Mouse (Mus musculus) forebrain, embryonic 14.5 days (tissue): ENCODE data around the gene Sds. TPM values are rescaled to one million over a fixed set of nuclear protein-coding genes. Genes with fewer than 3 reads are reported as not detected.

ENCODE experiments used
- ATAC-seq: fragments of 200-750 bp; cut with Nextera tagmentation; 2 replicates; pipeline ENCODE4 v1.8.0; 2017; ENCODE audit warnings: mild to moderate bottlenecking, moderate library complexity
- DNase-seq: peaks from one replicate; pipeline ENCODE4 v3.0.0-alpha.2; 2015; ENCODE audit warnings: low spot score
- H3K27ac ChIP-seq: fragments of 300-500 bp; sonication (generic); 2 replicates; pipeline ENCODE4 v1.5.1; 2014; ENCODE audit warnings: low read depth, mild to moderate bottlenecking, control low read depth, low read length, moderate library complexity
- H3K27me3 ChIP-seq: fragments of 300-500 bp; sonication (generic); replicated peaks from 2 replicates; pipeline ENCODE4 v1.6.1; 2014; ENCODE audit warnings: low read length, control low read depth, mixed read lengths; ENCODE audit not compliant: control insufficient read depth, insufficient read depth
- H3K36me3 ChIP-seq: fragments of 300-500 bp; sonication (generic); 2 replicates; pipeline ENCODE4 v1.6.1; 2014; ENCODE audit warnings: low read length, control low read depth; ENCODE audit not compliant: control insufficient read depth, insufficient read depth
- H3K4me1 ChIP-seq: fragments of 300-500 bp; sonication (generic); 2 replicates; pipeline ENCODE4 v1.6.1; 2014; ENCODE audit warnings: antibody characterized with exemption, low read length, control low read depth; ENCODE audit not compliant: control insufficient read depth, insufficient read depth
- H3K4me2 ChIP-seq: fragments of 300-500 bp; sonication (generic); 2 replicates; pipeline ENCODE4 v1.6.1; 2014; ENCODE audit warnings: mild to moderate bottlenecking, control low read depth, low read length
- H3K4me3 ChIP-seq: fragments of 300-500 bp; sonication (generic); 2 replicates; pipeline ENCODE4 v1.5.1; 2014; ENCODE audit warnings: low read depth, low read length, control low read depth
- H3K9ac ChIP-seq: fragments of 300-500 bp; sonication (generic); 2 replicates; pipeline ENCODE4 v1.6.1; 2014; ENCODE audit warnings: mild to moderate bottlenecking, low read length, control low read depth, moderate library complexity
- H3K9me3 ChIP-seq: fragments of 300-500 bp; sonication (generic); replicated peaks from 2 replicates; pipeline ENCODE4 v1.6.1; 2016; ENCODE audit warnings: low read length, control low read depth, mixed read lengths; ENCODE audit not compliant: control insufficient read depth
- WGBS: fragments of 180-500 bp; shearing (Covaris S2); extraction: QIAGEN DNeasy Blood & Tissue Kit; methylation state at CpG from one replicate; pipeline ENCODE4 v1.1.7; 2014; 5-methylcytosine and 5-hydroxymethylcytosine counted together
- polyA plus RNA-seq: library from polyadenylated mRNA; unstranded; fragments of >200 nt; fragmentation: Nextera tagmentation; extraction: Ambion mirVana; gene quantifications from 2 replicates; pipeline ENCODE4 v1.2.1, GENCODE M21; 2014

The Sds gene
- polyA plus RNA-seq, 1 experiment from 2014 or later: not detected

- WGBS: 36% methylated on average over 14 of the region's 14 CpGs
- DNase-seq: no peak
- Histone ChIP-seq H3K4me3 (peak overlapping the region; percentile 34), H3K27me3 (0 out of 2 replicates have a peak, but pooled peaks cover 8% of the 10 kb centered on the region), H3K9me3 (no peaks in the 10 kb centered on the region), H3K36me3 (no peaks in the 10 kb centered on the region), H3K4me1 (peaks cover 6% of the 10 kb centered on the region), H3K4me2 (peak overlapping the region; percentile 66), H3K9ac (no peak overlapping the region; the same call in 1 of the 2 replicates), H3K27ac (no peak overlapping the region)
- ATAC-seq: no peak
Observed at GRCm38 (mm10) chr5:120511643-120512220, 35.4 kb downstream of the Sds start.

- WGBS: 46% methylated on average over 15 of the region's 15 CpGs
- Histone ChIP-seq H3K4me1 (peaks cover 6% of the 10 kb centered on the region), H3K4me3 (no peak overlapping the region), H3K36me3 (no peaks in the 10 kb centered on the region), H3K27me3 (0 out of 2 replicates have a peak, but pooled peaks cover 8% of the 10 kb centered on the region), H3K27ac (no peak overlapping the region), H3K9ac (no peak overlapping the region), H3K4me2 (no peak overlapping the region), H3K9me3 (no peaks in the 10 kb centered on the region)
- DNase-seq (no peak), ATAC-seq (no peak)
Observed at GRCm38 (mm10) chr5:120512911-120513555, 36.7 kb downstream of the Sds start.

GRCm38 (mm10) chr5:120514031-120514677 is 37.8 kb downstream of the Sds start:
- Histone ChIP-seq H3K9me3 (no peaks in the 10 kb centered on the region), H3K36me3 (no peaks in the 10 kb centered on the region), H3K27ac (no peak overlapping the region), H3K9ac (no peak overlapping the region), H3K27me3 (0 out of 2 replicates have a peak, but pooled peaks cover 8% of the 10 kb centered on the region), H3K4me2 (no peak overlapping the region), H3K4me3 (no peak overlapping the region), H3K4me1 (peaks cover 6% of the 10 kb centered on the region)
- WGBS: 85% methylated on average over 9 of the region's 9 CpGs
- ATAC-seq: no peak
- DNase-seq: no peak

GRCm38 (mm10) chr5:120514754-120515153 is 38.4 kb downstream of the Sds start:
- Histone ChIP-seq H3K4me2 (no peak overlapping the region), H3K27ac (no peak overlapping the region)
- peak; percentile 75 for DNase-seq

GRCm38 (mm10) chr5:120515451-120515850 is 39.1 kb downstream of the Sds start:
- Histone ChIP-seq H3K4me1 (peaks cover 6% of the 10 kb centered on the region), H3K36me3 (no peaks in the 10 kb centered on the region), H3K27ac (no peak overlapping the region), H3K4me2 (no peak overlapping the region), H3K9ac (no peak overlapping the region), H3K9me3 (no peaks in the 10 kb centered on the region), H3K27me3 (0 out of 2 replicates have a peak, but pooled peaks cover 8% of the 10 kb centered on the region), H3K4me3 (no peak overlapping the region)
- DNase-seq (no peak), ATAC-seq (no peak)
- WGBS: 72% methylated on average over 7 of the region's 7 CpGs

More at GRCm38 (mm10) chr5:120514754-120515153, 38.4 kb downstream of the Sds start:
- H3K27me3 ChIP-seq: 0 out of 2 replicates have a peak, but pooled peaks cover 8% of the 10 kb centered on the region
- H3K4me1 ChIP-seq: peaks cover 6% of the 10 kb centered on the region
- H3K4me3 ChIP-seq: no peak overlapping the region
- no peaks in the 10 kb centered on the region for H3K36me3 ChIP-seq
- 21% methylated on average over 4 of the region's 4 CpGs for WGBS
- ATAC-seq: peak; percentile 40
- H3K9me3 ChIP-seq: no peaks in the 10 kb centered on the region
- H3K9ac ChIP-seq: no peak overlapping the region

- H3K27ac ChIP-seq: no peak overlapping the region
- 0 out of 2 replicates have a peak, but pooled peaks cover 8% of the 10 kb centered on the region for H3K27me3 ChIP-seq
- H3K4me2 ChIP-seq: no peak overlapping the region
- ATAC-seq: no peak
- H3K4me1 ChIP-seq: peaks cover 6% of the 10 kb centered on the region
- DNase-seq: no peak
- no peak overlapping the region for H3K9ac ChIP-seq
- H3K9me3 ChIP-seq: no peaks in the 10 kb centered on the region
- 72% methylated on average over 15 of the region's 15 CpGs for WGBS
- H3K36me3 ChIP-seq: no peaks in the 10 kb centered on the region
- no peak overlapping the region for H3K4me3 ChIP-seq
Observed at GRCm38 (mm10) chr5:120516221-120516984, 40.1 kb downstream of the Sds start.

GRCm38 (mm10) chr5:120517552-120517951 is 41.2 kb downstream of the Sds start:
- no peak for DNase-seq
- no peaks in the 10 kb centered on the region for H3K27me3 ChIP-seq
- H3K4me3 ChIP-seq: no peak overlapping the region
- no peaks in the 10 kb centered on the region for H3K36me3 ChIP-seq
- H3K4me1 ChIP-seq: peaks cover 6% of the 10 kb centered on the region
- no peak for ATAC-seq
- no peak overlapping the region for H3K4me2 ChIP-seq
- no peak overlapping the region for H3K27ac ChIP-seq
- WGBS: 53% methylated on average over 9 of the region's 9 CpGs
- no peaks in the 10 kb centered on the region for H3K9me3 ChIP-seq
- no peak overlapping the region for H3K9ac ChIP-seq

DNA sequence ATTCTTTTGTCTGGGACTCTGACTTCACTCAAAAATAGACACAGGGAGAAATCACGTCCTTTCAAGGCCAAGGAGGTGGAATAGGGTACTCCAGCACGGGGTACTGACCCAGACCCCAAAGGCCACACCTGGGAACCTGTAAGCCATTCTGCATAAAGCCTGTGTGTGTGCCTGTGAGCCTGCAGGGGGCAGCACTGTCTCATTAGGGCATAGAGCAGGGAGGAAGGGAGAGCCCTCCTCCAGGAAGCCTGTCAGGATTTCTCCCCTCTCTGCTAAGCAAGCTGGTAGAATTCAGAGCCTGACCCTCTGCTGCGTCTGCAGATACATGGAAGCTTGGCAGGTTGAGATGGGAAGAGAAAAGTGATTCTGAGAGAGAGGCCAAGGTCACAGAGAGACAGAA is 46.3 kb downstream of the Sds start:
- ATAC-seq (no peak), DNase-seq (no peak)
- Histone ChIP-seq H3K4me1 (no peaks in the 10 kb centered on the region), H3K27ac (no peak overlapping the region), H3K36me3 (no peaks in the 10 kb centered on the region), H3K4me2 (no peak overlapping the region), H3K4me3 (no peak overlapping the region), H3K9ac (no peak overlapping the region), H3K27me3 (no peaks in the 10 kb centered on the region), H3K9me3 (no peaks in the 10 kb centered on the region)
- 80% methylated on average over 3 of the region's 3 CpGs for WGBS
